Mouse (Mus musculus) adrenal gland, adult (tissue): ENCODE measurements around the gene Wnt16.

ENCODE experiments used
- DNase-seq, 2 experiments: peaks; one replicate each; pipeline ENCODE4 v3.0.0; 2022 to 2023; ENCODE audit warnings: low spot score in 1 of 2; ENCODE audit not compliant: inconsistent age in 2 of 2

The Wnt16 gene

DNA sequence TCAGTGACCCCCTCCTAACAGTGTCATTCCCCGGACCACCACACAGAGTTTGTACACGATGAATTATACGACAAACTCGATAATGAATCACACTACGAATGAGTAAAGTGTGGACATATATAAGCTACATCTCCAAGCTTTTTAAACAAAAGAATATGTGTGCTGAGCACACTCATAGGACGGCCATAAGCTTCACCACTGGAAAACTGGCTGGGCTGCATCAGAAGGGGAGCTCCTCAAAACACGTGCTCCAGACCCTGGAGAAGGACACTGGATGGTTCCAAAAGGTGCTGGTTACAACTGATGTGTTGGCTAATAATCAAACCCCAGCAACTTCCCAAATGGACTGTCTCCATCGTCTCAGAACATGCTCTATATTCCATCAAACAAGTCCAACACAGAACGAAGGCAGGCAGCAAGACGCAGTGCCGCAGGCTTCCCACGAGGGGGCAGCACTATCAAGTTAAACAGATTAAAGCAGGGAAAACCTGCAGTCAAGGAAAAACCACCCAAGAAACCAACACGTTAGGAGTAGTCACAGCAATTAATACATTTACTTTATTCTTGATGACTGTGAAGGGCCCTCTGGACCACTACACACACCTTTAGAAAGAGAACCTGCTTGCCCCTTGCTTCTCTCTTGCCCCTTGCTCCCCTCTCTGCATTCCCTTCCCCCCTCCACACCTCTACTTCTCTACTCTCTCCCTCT is 37.5 kb downstream of the Wnt16 start:
- peak; percentile 71 to 94 for DNase-seq

DNA sequence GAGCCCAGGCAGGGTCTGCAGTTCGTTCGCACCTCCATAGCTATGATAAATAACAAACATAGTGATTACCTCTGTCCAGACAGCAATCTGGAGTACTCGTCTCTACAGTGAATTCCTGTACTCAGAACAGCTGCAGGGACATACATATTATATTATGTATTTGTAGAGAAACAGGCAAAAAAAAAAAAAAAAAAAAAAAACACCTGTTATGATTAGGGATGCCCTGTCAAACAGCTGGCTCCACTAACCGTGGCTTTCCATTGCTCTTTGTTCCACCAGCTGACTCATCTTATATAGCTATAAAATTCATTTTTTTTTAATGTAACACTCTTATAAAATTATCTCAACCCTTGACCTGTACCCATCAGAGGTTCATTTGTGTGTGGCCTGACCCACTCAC is 38.3 kb downstream of the Wnt16 start:
- DNase-seq, result no peak

DNA sequence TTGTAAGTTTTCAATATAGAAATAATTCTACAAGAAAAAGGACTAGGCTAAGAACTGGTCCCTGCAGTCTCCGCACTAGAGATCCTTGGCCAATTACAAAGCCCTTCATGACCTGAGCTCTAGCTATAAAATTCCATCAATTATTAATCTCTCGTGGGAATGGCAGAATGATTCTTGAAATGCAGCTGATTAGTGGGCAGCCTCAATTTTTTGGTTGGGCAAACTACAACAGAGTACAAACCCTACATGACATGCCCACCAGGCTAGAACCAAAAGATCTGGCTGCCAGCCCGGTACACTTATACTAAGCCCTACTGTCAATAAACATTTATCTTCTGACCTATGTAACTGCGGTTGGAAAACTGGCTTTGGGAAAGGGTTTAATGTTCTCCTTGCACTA is 39.1 kb downstream of the Wnt16 start:
- no peak for DNase-seq

DNA sequence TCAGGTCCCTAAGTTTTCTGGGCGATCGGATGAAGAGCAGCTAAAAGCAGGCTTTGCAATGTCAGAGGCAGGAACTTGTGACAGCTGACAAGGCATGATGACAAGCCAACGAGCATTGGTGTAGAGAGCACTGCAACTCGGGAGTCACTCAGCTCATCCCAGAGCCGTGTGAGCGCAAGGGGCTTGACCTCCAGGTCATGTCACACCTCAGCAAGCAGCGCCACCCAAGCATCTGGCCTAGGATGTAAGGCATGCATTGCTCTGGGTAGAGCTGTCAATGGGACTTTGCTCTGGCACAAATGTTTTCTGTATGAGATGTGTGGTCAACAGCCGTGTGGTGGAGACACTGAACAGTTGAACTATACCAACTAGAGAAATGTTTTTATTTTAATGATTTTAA is 39.9 kb downstream of the Wnt16 start:
- DNase-seq, result no peak

DNA sequence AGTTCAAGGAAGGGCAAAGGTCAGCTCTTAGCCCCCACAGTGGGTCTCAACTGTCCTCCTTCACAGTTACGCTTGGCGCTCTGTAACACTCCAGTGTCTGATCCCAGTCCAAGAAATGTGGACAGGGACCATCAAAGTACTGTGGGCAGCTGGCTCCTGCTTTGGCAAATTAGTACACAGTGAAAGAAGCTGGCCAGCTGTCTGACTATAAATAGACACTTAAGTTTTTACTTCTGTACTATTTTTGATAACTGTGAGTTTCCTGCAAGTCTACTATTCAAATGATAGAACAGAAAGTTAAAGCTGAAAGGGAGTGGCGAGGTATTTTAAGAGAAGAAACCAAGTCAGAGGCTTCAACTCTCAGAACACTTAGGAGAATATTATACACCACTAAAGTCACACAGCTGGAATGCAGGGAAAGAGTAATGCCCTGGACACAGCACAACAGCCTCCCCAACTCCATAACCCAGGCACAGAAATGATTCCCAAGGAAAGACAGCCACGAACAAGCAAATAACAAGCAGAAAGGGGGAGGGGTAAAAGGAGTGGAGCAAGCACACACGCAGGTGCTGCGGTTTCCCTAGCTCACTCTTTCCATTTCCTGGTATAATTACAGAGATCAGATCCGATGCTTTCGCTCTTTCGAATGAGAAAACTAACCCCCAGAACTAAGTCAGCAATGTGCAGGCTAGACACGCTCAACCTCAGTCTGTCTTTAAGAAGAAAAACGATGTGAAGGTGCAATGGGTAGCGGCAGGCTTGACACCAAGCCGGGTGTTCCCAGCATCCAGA is 42.3 kb downstream of the Wnt16 start:
- no peak for DNase-seq

DNA sequence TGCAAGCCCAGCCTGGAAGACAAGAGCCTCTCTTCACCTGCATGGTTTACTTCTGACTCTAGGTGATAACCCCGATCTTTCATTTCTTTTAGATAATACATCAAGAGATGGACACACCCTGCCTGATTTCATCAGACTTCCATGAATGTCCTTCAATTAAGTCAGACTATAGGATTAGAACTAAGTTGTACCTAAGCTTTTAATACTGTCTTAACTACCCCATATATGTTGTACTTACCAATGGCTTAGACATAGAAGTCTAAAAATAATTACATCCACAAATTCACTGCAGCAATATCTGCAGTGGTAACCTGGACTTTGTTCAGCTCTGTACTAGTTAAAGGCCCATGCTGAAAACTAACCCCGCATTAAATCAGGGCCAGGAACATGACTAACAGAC is 44.5 kb downstream of the Wnt16 start:
- no peak for DNase-seq

DNA sequence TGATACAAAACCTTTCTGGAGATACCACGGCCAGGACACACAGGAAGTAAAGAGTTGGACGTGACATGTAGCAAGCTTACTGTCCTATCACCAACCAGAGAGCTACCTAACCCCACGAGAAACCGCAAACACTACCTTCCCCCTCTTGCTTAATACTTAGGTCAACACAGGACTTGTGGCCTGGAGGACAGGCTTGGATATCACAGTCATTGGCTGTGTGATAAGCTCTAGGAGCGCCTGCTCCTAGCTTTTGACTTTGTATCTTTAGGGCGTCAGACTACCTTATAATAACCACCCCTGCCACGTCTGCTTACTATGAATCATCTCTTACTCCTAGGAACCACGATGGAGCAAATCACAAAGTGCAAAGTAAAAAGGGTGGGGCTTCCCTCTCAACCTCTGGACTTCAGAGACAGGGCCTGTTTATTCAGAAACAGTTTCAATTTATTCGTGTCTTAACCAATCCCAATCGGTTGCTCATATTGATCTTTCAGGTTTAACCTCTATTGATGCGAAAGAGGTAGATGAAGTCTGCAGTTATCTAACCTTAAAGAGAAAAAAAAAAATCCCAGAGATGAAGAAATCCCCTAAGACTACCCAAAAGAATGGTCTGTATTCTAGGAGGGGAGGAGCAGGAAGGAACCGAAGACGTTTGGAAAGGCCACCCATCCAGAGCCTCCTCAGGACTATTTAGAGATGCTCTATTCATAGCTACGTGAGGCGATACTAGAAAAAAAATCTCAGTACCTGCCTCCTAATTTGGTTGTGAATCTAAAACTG is 51.9 kb downstream of the Wnt16 start:
- DNase-seq, result no peak

DNA sequence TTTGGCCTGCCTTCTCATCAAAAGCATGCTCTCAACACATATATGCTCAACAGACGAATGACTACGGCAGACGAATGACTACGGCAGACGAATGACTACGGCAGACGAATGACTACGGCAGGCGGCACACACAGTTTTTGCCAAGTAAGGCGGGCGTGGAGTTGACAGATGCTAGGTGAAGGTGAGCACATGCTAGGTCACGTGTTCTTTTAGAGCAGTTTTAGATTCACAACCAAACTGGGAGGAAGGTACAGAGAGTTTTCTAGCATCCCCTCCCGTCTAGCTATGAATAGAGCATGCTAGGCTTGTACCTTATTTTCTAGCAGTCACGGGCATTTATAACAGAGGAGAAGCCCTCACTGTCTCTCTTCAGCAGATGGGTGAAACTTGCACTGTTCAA is 52.8 kb downstream of the Wnt16 start:
- DNase-seq, result no peak

DNA sequence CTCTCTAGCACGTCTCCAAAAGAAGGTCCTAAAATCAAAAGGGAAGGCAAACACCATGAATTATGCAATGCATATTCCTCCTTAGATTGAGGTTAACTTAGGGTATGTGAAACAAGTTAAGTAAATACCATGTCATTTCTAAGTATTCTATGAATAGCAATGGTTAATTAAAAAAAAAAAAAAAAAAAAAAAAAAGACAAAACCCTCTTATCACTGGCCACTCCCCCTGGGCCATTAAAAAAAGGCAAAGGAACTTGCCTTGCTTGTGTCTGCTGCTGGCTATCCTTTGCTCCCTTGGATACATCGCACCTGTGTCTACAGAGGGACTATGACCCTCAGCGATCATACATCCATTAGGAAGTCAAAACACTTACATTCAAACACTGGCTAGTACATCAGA is 55.3 kb downstream of the Wnt16 start:
- no peak for DNase-seq

DNA sequence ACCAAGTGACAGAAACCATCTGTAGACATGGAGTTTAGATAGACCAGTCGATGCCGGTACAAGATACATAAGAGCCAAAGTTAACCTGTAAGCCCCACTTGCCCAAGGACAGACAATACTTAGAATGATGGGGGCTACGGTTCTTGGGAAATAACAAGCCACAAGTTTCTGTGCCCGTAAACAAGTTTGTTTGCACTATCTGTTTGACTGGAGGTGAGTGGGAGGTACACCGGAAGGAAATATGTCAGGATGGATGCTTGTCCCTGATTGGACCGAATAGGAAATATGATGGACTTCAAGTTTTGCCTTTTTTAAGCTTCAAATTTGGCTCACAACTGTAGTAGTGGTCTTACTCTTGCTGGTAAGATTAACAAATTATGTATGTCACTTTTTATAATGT is 55.7 kb downstream of the Wnt16 start:
- DNase-seq, result no peak

DNA sequence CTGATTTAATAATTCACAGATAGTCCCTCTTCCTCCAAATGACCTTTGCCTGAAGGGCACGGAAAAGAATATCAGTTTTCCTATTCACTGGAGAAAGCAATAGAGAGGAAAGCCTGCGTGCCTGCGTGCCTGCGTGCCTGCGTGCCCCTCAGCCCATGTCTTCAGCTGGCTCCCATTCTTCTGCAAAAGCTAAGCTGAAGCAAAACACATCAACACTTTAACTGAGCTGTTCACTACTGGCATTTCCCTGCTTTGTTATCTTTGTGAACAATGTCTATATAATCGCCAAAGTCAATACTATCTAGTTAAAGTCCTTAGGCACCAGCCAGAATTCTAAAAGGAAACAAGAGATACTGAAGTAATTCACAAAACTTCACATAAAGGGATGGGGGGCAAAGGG is 56.4 kb downstream of the Wnt16 start:
- no peak for DNase-seq

DNA sequence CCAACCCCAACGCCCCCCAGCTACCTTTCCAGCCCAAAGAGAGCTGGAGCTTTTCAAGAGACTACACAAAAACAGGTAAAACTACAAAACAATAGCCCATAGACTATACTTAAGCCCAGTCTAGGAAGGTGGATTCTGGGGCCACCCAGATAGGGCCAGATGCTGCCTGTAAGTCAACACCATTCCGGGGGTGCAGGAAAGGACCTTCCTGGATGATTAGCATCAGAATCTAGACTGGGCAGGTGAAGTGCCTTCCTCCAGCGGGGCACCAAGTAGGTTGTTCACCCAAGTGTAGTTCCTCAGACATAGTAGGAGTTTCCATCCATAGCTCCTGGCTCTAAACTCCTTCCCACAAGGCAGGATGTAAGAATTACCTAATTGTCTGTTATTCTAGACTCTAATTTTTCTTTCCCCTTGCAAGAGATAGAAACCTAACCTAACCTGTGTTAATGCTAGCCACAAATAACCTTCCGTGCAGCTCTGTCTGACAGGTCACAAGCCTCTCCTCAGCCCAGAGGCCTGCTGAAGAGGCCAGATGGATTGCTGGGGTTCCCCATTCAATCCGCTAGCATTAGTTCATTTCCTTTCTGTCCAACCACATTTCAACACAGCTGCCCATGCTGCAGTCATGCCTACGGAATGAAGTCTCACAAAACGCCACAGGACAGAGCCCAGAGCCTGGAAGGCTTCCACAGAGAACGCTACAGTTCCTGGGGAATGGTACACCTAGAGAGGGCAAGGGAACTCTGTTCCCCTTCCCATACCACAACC is 59.3 kb downstream of the Wnt16 start:
- DNase-seq, result no peak
